Mouse (Mus musculus) megakaryocyte, embryonic 14.5 days (primary cell): ENCODE measurements around the gene Rab1a. TPM values are rescaled to one million over a fixed set of nuclear protein-coding genes. Genes with fewer than 3 reads are reported as not detected.
"Not testable (repeated sequence)": the region's sequence is repeated elsewhere in the genome, so short reads cannot be mapped to it uniquely, and the experiment has no call there.

ENCODE experiments used
- H3K27me3 ChIP-seq: replicated peaks from 2 replicates; pipeline ENCODE3; 2012; ENCODE audit warnings: inconsistent platforms
- H3K36me3 ChIP-seq: replicated peaks from 2 replicates; pipeline ENCODE3; 2012; ENCODE audit warnings: low read length, inconsistent platforms, mixed read lengths
- H3K4me1 ChIP-seq: 2 replicates; pipeline ENCODE4 v1.6.1; 2012; ENCODE audit warnings: inconsistent platforms
- H3K4me3 ChIP-seq: replicated peaks from 2 replicates; pipeline ENCODE3; 2012; ENCODE audit warnings: moderate library complexity, mild to moderate bottlenecking, inconsistent platforms
- H3K9me3 ChIP-seq: 2 replicates; pipeline ENCODE4 v1.6.1; 2012; ENCODE audit warnings: inconsistent platforms
- FLI1 ChIP-seq: IDR thresholded peaks from 2 replicates; pipeline ENCODE4 v1.6.1; 2012; ENCODE audit warnings: low read length, inconsistent platforms, mixed read lengths
- GATA1 ChIP-seq: IDR thresholded peaks from 3 replicates; pipeline ENCODE4 v1.6.1; 2012; ENCODE audit warnings: mixed read lengths, low read length, inconsistent platforms, borderline replicate concordance
- polyA plus RNA-seq: library from polyadenylated mRNA; stranded (reverse); fragments of >175 nt; gene quantifications from 2 replicates; pipeline ENCODE4 v1.2.3, GENCODE M21; 2012; ENCODE audit warnings: low replicate concordance; ENCODE audit not compliant: insufficient read depth

Gene Rab1a
- polyA plus RNA-seq, 1 experiment: 33.5 TPM

DNA sequence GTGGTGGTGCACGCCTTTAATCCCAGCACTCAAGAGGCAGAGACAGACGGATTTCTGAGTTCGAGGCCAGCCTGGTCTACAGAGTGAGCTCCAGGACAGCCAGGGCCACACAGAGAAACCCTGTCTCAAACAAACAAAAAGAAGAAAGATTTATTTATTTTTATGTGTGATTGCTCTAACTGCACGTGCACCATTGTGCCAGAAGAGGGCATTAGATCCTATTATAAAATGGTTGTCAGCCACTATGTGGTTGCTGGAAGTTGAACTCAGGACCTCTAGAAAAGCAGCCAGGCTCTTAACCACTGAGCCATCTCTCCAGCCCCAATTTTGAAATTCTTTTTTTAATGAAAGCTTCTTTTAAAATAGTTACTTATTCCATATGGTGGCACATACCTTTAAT, 15.2 kb downstream of the Rab1a start:
- H3K4me1 ChIP-seq: peaks cover 64% of the 10 kb centered on the region
- H3K9me3 ChIP-seq: no peaks in the 10 kb centered on the region
- TF ChIP-seq GATA1 (no peak), FLI1 (no peak)
- no peak overlapping the region for H3K4me3 ChIP-seq
- no peaks in the 10 kb centered on the region for H3K27me3 ChIP-seq
- H3K36me3 ChIP-seq: peaks cover 80% of the 10 kb centered on the region

DNA sequence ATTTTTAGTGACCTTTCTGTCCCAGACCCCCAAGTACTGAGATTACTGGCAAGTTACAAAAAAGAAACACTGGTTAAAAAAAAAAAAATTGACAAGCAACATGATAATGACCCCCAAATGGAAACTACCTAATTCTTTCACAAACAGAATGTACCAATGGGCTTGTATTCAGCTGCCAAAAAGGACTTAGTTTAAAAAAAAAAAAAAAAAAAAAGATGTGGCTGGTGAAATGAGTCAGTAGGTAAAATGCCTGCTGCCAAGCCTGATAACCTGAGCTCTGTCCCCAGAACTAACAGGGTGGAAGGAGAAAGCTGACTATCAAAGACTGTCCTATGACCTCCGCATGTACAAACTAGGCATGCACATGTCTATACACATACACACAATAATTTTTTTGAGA, 16.0 kb downstream of the Rab1a start:
- H3K9me3 ChIP-seq: no peaks in the 10 kb centered on the region
- no peaks in the 10 kb centered on the region for H3K27me3 ChIP-seq
- peaks cover 86% of the 10 kb centered on the region for H3K36me3 ChIP-seq
- no peak overlapping the region for H3K4me3 ChIP-seq
- peaks cover 62% of the 10 kb centered on the region for H3K4me1 ChIP-seq
- no peak for TF ChIP-seq FLI1
- no peak for TF ChIP-seq GATA1

DNA sequence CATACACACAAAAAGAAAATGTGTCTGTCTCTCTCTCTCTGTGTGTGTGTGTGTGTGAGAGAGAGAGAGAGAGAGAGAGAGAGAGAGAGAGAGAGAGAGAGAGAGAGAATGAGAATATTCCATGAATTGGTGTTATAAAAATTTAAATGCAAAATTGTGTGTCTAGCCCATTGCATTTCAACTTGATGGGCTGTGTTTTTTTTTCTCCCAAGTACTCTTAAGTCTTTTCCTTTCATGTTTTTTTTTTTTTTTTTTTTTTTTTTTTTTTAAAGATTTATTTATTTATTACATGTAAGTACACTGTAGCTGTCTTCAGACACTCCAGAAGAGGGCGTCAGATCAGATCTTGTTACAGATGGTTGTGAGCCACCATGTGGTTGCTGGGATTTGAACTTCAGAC, 20.4 kb downstream of the Rab1a start:
- H3K9me3 ChIP-seq, H3K4me3 ChIP-seq, H3K27me3 ChIP-seq: not testable (repeated sequence)
- H3K4me1 ChIP-seq: peaks cover 59% of the 10 kb centered on the region
- peaks cover 94% of the 10 kb centered on the region for H3K36me3 ChIP-seq

DNA sequence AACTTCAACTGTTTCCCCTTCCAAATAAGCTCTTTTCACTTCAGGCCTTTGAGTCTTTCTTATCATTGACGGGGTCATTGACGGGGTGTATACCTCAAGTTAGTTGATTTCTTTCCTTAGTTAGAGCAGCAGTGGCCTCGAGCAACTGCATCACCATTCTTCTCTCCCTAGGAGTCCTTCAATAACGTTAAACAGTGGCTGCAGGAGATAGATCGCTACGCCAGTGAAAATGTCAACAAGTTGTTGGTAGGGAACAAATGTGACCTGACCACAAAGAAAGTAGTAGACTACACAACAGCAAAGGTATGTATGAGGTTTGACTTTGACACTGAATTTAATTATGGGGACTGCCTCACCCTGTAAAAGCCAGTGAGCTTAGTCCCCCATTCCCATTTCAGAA, 23.0 kb downstream of the Rab1a start:
- TF ChIP-seq GATA1: no peak
- TF ChIP-seq FLI1: no peak
- Histone ChIP-seq H3K27me3 (no peaks in the 10 kb centered on the region), H3K4me1 (peaks cover 72% of the 10 kb centered on the region), H3K4me3 (no peak overlapping the region), H3K36me3 (peaks cover 94% of the 10 kb centered on the region), H3K9me3 (no peaks in the 10 kb centered on the region)

DNA sequence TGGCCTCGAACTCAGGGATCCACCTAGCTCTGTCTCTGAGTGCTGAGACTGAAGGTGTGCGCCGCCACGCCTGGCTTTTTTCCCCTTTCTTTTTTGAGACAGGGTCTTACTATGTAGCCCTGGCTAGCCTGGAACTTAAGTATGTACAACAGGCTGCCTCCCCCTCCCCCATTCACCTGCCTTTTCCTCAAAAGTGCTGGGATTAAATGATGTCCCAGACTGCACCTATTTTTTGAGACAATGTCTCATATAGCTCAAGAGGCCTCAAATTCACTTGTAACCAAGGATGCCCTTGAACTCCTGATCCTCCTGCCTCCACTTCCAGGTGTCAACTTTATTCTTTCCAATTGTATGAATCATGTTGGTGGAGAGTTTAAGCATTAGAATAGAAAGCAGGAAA, 24.7 kb downstream of the Rab1a start:
- TF ChIP-seq GATA1 (no peak), FLI1 (no peak)
- no peaks in the 10 kb centered on the region for H3K9me3 ChIP-seq
- peaks cover 75% of the 10 kb centered on the region for H3K4me1 ChIP-seq
- no peak overlapping the region for H3K4me3 ChIP-seq
- peaks cover 91% of the 10 kb centered on the region for H3K36me3 ChIP-seq
- no peaks in the 10 kb centered on the region for H3K27me3 ChIP-seq

DNA sequence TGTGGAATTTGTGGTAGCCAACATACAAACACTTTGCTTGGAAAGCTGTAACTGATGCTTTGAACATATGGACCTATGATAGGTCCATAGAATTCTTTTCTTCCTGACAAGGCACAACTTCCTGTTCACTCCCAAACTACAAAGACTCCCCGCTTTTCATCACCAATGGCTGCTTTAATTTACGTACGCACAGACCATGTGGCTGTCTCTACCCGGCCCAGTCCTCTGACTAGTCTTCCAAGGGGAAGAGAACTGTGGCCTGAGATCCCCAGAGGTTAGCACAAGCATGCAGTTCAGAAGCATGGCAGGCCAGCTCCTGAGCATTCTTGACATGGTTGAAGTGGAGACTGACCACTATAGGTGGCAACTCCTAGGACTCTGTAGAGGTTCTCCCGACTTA, 27.4 kb downstream of the Rab1a start:
- Histone ChIP-seq H3K27me3 (no peaks in the 10 kb centered on the region), H3K4me3 (no peak overlapping the region), H3K36me3 (peaks cover 85% of the 10 kb centered on the region), H3K9me3 (no peaks in the 10 kb centered on the region), H3K4me1 (peaks cover 87% of the 10 kb centered on the region)
- no peak for TF ChIP-seq FLI1
- no peak for TF ChIP-seq GATA1

DNA sequence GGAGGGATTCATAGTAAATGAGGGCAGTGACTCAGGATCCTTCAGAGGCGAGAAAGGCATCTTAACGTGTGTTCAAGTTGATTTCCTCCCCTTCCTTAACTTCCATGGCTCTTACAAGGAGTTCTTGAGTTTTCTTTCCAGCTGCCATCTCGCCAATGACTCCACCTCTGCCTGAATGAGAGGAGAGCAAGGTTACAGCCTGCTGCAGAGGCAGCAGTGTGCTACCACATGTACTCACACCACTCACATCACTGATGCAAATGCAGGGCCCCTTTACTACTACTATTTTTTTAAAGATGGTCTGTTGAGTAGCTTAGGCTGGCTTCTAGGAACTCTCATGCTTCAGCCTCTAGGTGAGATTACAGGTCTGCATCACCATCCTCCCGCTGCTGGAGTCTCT, 28.1 kb downstream of the Rab1a start:
- Histone ChIP-seq H3K9me3 (no peaks in the 10 kb centered on the region), H3K4me1 (peaks cover 91% of the 10 kb centered on the region), H3K36me3 (peaks cover 85% of the 10 kb centered on the region), H3K27me3 (no peaks in the 10 kb centered on the region), H3K4me3 (peak overlapping the region; percentile 50)
- TF ChIP-seq GATA1 (no peak), FLI1 (no peak)

DNA sequence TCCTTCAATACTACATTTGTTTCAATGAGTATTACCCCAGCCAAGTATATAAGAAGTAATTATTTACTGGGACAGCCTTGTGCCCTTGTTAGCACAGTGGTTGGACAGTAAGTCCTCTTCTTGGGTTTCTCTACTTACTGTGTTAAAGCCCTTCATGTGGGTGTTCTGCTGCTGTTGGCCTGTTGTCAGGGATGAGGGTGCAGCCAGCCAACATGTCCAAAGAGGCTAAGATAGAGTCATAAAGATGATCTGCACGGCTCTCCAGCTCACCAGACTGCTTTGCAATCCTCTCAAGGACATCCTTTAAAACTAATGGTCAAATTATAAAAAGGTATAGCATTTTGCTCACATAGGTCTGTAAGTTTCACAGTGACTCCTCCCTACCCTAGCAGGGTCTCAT, 29.1 kb downstream of the Rab1a start:
- peak overlapping the region; percentile 72 for H3K4me3 ChIP-seq
- no peaks in the 10 kb centered on the region for H3K27me3 ChIP-seq
- H3K36me3 ChIP-seq: peaks cover 85% of the 10 kb centered on the region
- H3K4me1 ChIP-seq: peaks cover 92% of the 10 kb centered on the region
- no peaks in the 10 kb centered on the region for H3K9me3 ChIP-seq
- TF ChIP-seq GATA1 (no peak), FLI1 (no peak)

DNA sequence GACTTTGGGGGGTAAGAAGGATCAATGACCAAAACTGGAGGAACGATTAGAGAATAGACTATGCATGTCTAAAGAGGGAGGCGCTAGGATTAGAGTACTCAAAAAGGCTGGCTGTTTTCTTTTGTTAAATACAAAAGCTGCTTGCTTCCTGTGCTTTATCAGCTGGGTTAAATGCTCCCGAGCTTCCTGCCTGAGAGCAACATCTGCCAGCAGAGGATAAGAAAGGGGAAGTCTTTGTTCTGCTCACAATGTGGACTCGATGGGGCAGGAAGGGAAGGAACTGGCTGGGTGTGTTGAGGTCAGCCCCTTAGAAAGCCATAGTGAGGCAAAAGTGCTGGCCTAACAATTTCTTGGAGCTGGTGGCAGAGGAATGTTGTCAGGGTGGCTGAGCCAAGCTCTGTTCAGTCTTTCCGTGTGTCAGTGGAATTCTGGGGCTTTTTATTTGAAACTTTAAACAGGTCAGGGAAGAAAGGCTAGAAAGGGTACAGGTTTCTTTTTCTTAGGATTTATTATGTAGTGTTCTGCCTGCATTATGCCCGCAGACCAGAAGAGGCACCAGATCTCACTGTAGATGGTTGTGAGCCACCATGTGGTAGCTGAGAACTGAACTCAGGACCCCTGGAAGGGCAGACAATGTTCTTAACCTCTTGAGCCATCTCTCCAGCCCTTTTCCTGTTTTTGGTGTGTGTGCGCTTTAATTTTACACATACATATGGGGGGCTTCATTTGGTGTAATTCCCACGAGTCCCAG, 30.1 kb downstream of the Rab1a start:
- Histone ChIP-seq H3K4me1 (peaks cover 83% of the 10 kb centered on the region), H3K9me3 (no peaks in the 10 kb centered on the region), H3K27me3 (no peaks in the 10 kb centered on the region), H3K4me3 (peak overlapping the region; percentile 80), H3K36me3 (peaks cover 85% of the 10 kb centered on the region)
- TF ChIP-seq FLI1 (peak; percentile 79), GATA1 (peak; percentile 99)

DNA sequence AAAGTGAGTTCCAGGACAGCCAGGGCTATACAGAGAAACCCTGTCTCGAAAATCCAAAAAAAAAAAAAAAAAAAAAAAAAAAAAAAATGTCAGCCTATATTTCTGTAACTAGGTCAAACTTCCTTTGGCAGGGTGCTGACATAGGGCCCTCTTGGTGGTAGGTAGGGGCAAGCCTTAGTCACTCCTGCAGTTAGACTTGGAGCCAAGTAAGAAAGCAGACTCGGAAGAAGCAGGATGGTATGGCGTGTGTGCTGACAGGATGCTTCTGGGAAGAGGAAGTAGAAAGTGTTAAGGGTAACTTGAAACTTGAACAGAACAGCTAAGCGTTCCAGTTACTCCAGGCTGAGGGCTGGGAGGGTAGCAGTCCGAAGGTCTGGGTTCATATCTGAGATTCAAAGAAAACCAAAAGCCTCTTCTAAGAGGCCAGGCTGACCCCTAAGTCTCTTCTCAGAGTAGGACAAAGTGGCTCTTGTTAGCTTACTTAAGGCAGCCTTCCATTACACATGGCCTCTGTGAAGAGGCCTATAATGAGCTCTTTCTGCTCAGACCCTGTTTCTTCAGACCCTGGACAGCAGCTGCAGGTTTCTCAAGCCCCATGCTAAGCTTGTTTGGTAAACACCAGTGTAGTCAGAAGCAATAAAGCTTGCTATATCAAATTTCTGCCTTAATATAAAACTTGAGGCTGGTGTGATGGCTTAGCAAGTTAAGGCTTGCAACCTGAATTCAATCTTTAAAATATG, 31.0 kb downstream of the Rab1a start:
- no peaks in the 10 kb centered on the region for H3K9me3 ChIP-seq
- peaks cover 87% of the 10 kb centered on the region for H3K4me1 ChIP-seq
- H3K4me3 ChIP-seq: peak overlapping the region; percentile 44
- H3K27me3 ChIP-seq: no peaks in the 10 kb centered on the region
- TF ChIP-seq GATA1 (no peak), FLI1 (no peak)
- peaks cover 87% of the 10 kb centered on the region for H3K36me3 ChIP-seq

DNA sequence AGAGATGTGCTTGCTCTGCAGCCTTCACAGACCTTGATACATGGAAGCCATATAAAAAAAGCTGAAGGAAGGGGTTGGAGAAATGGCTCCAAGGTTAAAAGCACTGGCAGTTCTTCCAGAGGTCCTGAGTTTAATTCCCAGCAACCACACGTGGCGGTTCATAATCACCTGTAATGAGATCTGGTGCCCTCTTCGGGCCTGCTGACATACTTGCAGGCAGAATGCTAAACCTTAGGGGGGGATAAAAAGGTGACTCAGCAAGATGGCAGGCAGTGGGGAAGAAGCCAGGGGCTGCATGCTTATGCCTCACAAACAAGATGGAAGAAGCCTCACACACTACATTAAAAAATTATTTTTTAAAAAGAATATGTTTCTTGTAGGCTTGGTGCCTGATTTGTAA, 33.0 kb downstream of the Rab1a start:
- no peak for TF ChIP-seq FLI1
- no peak for TF ChIP-seq GATA1
- H3K27me3 ChIP-seq: no peaks in the 10 kb centered on the region
- H3K4me1 ChIP-seq: peaks cover 80% of the 10 kb centered on the region
- no peaks in the 10 kb centered on the region for H3K9me3 ChIP-seq
- H3K4me3 ChIP-seq: no peak overlapping the region
- peaks cover 86% of the 10 kb centered on the region for H3K36me3 ChIP-seq
